Mouse (Mus musculus) myocyte (in vitro differentiated cells): ENCODE results near the gene Hist1h2be.
A peak's percentile ranks its signal among the peaks of the same experiment; 100 is the strongest.
"Not testable (repeated sequence)": the region's sequence is repeated elsewhere in the genome, so short reads cannot be mapped to it uniquely, and the experiment has no call there.

Experiments
- MAX ChIP-seq: IDR thresholded peaks from one replicate; pipeline ENCODE4 v1.6.1; 2011; ENCODE audit warnings: low read depth, mild to moderate bottlenecking, control low read depth
- POLR2A ChIP-seq: IDR thresholded peaks from one replicate; pipeline ENCODE4 v1.6.1; 2011; ENCODE audit warnings: low read depth, mild to moderate bottlenecking, control low read depth, moderate library complexity; ENCODE audit not compliant: insufficient read length
- USF1 ChIP-seq: IDR thresholded peaks from one replicate; pipeline ENCODE4 v1.6.1; 2011; ENCODE audit warnings: low read depth, mild to moderate bottlenecking, control low read depth, moderate library complexity

- TF ChIP-seq POLR2A = peak; percentile 92
- not testable (repeated sequence) for TF ChIP-seq MAX, USF1
These were observed 69.6 kb downstream of the Hist1h2be start, which contains the start of gene Hist1h4f for GRCm38 (mm10) chr13:23551146-23551834.
